Mouse (Mus musculus): ENCODE measurements around the gene Gmpr. TPM values are rescaled to one million over a fixed set of nuclear protein-coding genes. Genes with fewer than 3 reads are reported as not detected.
A peak's percentile ranks its signal among the peaks of the same experiment; 100 is the strongest.

Gene Gmpr
- polyA plus RNA-seq, 1 experiment from 2014 or later, result 22.9 TPM

DNA sequence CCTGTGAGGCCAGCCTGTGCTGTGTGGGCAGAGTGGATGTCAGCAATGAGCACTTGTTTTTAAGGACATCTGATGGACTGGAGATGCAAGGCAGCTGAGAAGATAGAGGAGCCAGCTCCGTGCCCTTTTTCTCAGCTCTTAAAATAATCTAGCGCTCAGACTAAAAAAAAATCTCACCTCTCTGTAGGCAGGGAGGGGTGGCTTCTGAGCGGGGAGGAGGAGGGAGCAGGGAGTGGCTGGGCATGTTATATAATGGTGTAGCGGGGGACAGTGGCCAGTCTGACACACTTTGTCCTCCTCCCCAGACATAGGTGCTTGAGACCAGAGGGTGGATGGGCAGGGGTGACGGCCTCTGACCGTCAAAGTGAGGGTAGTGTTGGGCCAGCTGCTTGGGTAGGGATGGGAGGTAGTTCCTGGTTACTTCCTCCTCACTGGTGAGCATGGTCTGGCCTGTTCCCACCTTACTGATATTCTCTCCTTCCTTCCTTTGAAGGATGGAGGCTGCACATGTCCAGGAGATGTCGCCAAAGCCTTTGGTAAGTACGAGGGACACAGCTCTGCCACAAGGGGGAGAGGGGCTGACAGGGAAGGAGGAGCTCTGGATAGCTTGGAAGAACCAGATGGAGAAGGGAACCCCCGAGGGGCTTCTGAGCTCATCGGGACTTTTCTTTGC, 31.4 kb downstream of the Gmpr start:
- peak; percentile 90 for ATAC-seq (ENCODE audit: insufficient read depth)

DNA sequence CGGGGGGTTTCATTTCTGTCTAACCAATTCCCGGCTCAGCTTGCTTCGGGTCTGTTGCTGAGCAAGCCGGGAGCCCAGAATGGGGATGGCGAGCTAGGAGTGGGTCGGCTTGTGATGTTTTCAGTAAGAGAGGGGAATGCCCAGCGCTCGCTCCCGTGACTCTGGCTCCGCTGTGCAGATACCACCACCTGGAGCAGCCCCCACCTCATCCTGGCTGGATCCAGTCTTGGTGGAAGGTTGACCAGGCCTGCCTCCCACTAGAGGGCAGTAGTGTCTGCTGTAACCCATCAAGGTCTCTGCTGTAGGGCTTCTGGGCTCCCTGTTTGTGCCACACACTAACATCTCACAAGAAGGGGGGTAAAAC, 31.9 kb downstream of the Gmpr start:
- peak overlapping the region; percentile 42 for H3K9ac ChIP-seq
- H3K27me3 ChIP-seq (ENCODE audit: insufficient read depth, low read length), result no peaks in the 10 kb centered on the region
- H3K4me1 ChIP-seq (ENCODE audit: insufficient read depth), result no peaks in the 10 kb centered on the region
- ATAC-seq (ENCODE audit: insufficient read depth) (peak; percentile 84), DNase-seq (peak; percentile 91)
- peak; percentile 85 for TF ChIP-seq CTCF (IDR thresholded peaks at IDR 0.05; ENCODE audit: low read depth)
- H3K36me3 ChIP-seq (ENCODE audit: insufficient read depth), result no peaks in the 10 kb centered on the region
- peak overlapping the region; percentile 39 for H3K4me3 ChIP-seq (ENCODE audit: low read depth, low read length)
- WGBS, result 6% methylated on average over 10 of the region's 10 CpGs
- peak overlapping the region; percentile 50; the same call in 1 of the 2 replicates for H3K27ac ChIP-seq (ENCODE audit: low read depth)
- no peaks in the 10 kb centered on the region for H3K9me3 ChIP-seq (ENCODE audit: low read depth, low read length)
- H3K4me2 ChIP-seq, result peak overlapping the region; percentile 75

More for the DNA sequence above, 31.4 kb downstream of the Gmpr start:
- Histone ChIP-seq H3K9ac (peak overlapping the region; percentile 42), H3K27me3 (ENCODE audit: insufficient read depth, low read length) (no peaks in the 10 kb centered on the region), H3K27ac (ENCODE audit: low read depth) (peak overlapping the region; percentile 50; the same call in 1 of the 2 replicates), H3K9me3 (ENCODE audit: low read depth, low read length) (no peaks in the 10 kb centered on the region), H3K36me3 (ENCODE audit: insufficient read depth) (no peaks in the 10 kb centered on the region), H3K4me1 (ENCODE audit: insufficient read depth) (no peaks in the 10 kb centered on the region), H3K4me2 (peak overlapping the region; percentile 75), H3K4me3 (ENCODE audit: low read depth, low read length) (peak overlapping the region; percentile 39)
- peak; percentile 98 for TF ChIP-seq CTCF (IDR thresholded peaks at IDR 0.05; ENCODE audit: low read depth)
- WGBS, result 23% methylated on average over 10 of the region's 10 CpGs
- peak; percentile 91 for DNase-seq

DNA sequence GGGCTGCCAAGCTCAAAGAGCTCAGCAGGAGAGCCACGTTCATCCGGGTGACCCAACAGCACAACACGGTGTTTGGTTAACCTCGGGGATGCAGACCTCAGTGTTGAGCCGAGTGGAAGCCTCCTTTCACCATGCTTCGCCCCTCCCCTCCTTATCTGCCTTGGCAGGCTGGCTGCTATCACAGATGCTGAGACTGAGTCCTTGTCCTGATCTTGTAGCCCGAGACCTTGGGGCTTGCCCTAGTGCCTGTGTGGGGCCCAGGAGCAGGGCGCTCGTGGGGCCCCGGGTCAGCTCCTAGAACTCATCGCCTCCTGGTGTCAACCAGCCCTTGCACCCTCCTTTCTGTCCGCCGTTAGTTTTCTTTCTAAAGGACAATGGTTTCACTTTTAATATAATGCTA, 38.7 kb downstream of the Gmpr start:
- no peaks in the 10 kb centered on the region; the same call in 1 of the 2 replicates for H3K36me3 ChIP-seq (ENCODE audit: insufficient read depth)
- ATAC-seq (ENCODE audit: insufficient read depth), result peak; percentile 56
- H3K9ac ChIP-seq, result no peak overlapping the region
- peak overlapping the region; percentile 30; the same call in 1 of the 2 replicates for H3K27ac ChIP-seq (ENCODE audit: low read depth)
- H3K4me1 ChIP-seq (ENCODE audit: insufficient read depth), result no peaks in the 10 kb centered on the region
- H3K4me3 ChIP-seq (ENCODE audit: low read depth, low read length), result no peak overlapping the region
- no peaks in the 10 kb centered on the region for H3K27me3 ChIP-seq (ENCODE audit: insufficient read depth, low read length)
- no peak for TF ChIP-seq CTCF (IDR thresholded peaks at IDR 0.05; ENCODE audit: low read depth)
- H3K9me3 ChIP-seq (ENCODE audit: low read depth, low read length), result no peaks in the 10 kb centered on the region
- no peak overlapping the region; the same call in 1 of the 2 replicates for H3K4me2 ChIP-seq
- no peak for DNase-seq
- 64% methylated on average over 13 of the region's 13 CpGs for WGBS

DNA sequence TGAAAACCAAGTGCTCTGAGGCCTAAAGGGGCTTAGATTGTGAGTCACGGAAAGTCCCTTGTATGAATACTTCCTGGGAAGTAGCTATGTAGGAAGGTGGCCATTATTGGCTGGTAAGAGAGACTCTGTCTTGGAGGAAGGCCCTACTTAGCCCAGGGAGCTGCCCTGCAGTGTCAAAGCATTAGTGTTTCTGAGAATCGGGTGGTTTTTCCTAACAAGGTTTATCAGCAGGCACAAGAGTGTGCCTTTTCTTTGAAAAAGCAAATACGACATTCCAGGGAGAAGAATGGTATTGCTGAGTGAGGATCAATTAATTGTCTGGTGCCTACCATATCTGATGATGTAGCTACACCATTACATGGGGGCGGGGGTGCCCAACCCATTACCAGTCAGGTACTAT, 39.7 kb downstream of the Gmpr start:
- Histone ChIP-seq H3K27ac (ENCODE audit: low read depth) (no peak overlapping the region), H3K27me3 (ENCODE audit: insufficient read depth, low read length) (no peaks in the 10 kb centered on the region), H3K4me2 (no peak overlapping the region), H3K9me3 (ENCODE audit: low read depth, low read length) (no peaks in the 10 kb centered on the region), H3K36me3 (ENCODE audit: insufficient read depth) (no peaks in the 10 kb centered on the region; the same call in 1 of the 2 replicates), H3K4me3 (ENCODE audit: low read depth, low read length) (no peak overlapping the region), H3K9ac (no peak overlapping the region), H3K4me1 (ENCODE audit: insufficient read depth) (no peaks in the 10 kb centered on the region)
- no peak for TF ChIP-seq CTCF (IDR thresholded peaks at IDR 0.05; ENCODE audit: low read depth)
- 60% methylated on average over 4 of the region's 4 CpGs for WGBS
- ATAC-seq (ENCODE audit: insufficient read depth) (no peak), DNase-seq (no peak)

- 77% methylated on average over 5 of the region's 5 CpGs for WGBS
- no peak overlapping the region for H3K9ac ChIP-seq
- H3K4me2 ChIP-seq, result no peak overlapping the region
- DNase-seq (no peak), ATAC-seq (ENCODE audit: insufficient read depth) (no peak)
- no peaks in the 10 kb centered on the region for H3K27me3 ChIP-seq (ENCODE audit: insufficient read depth, low read length)
- no peaks in the 10 kb centered on the region for H3K9me3 ChIP-seq (ENCODE audit: low read depth, low read length)
- H3K4me3 ChIP-seq (ENCODE audit: low read depth, low read length), result no peak overlapping the region
- H3K4me1 ChIP-seq (ENCODE audit: insufficient read depth), result no peaks in the 10 kb centered on the region
- no peaks in the 10 kb centered on the region; the same call in 1 of the 2 replicates for H3K36me3 ChIP-seq (ENCODE audit: insufficient read depth)
- no peak for TF ChIP-seq CTCF (IDR thresholded peaks at IDR 0.05; ENCODE audit: low read depth)
- no peak overlapping the region for H3K27ac ChIP-seq (ENCODE audit: low read depth)
Observed at GRCm38 (mm10) chr13:45547549-45547948, 40.3 kb downstream of the Gmpr start.

DNA sequence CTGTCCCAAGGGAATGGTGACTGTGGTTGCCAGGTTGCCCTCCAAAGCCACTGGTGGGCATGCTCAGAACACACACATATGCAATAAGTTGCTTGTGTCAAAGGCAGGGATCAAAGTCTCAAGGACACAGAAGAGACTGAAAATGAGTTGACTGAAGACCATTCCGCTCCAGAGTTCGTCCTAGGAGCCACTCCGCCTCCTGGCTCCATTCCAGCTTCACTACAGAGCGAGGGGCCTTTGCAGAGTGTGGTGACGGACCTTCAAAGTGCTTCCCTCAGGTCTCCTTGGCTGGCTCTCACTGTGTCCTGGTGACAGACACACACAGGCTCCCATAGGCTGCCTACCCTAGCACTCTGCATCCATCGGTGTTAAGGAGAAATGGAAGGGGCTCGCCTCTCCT, 46.4 kb downstream of the Gmpr start:
- no peaks in the 10 kb centered on the region for H3K9me3 ChIP-seq (ENCODE audit: low read depth, low read length)
- no peak overlapping the region for H3K27ac ChIP-seq (ENCODE audit: low read depth)
- no peak overlapping the region for H3K9ac ChIP-seq
- no peak overlapping the region for H3K4me2 ChIP-seq
- H3K27me3 ChIP-seq (ENCODE audit: insufficient read depth, low read length), result no peaks in the 10 kb centered on the region
- H3K4me3 ChIP-seq (ENCODE audit: low read depth, low read length), result no peak overlapping the region
- no peaks in the 10 kb centered on the region for H3K4me1 ChIP-seq (ENCODE audit: insufficient read depth)
- ATAC-seq (ENCODE audit: insufficient read depth), result no peak; the same call in 1 of the 2 replicates
- no peaks in the 10 kb centered on the region for H3K36me3 ChIP-seq (ENCODE audit: insufficient read depth)
- no peak for TF ChIP-seq CTCF (IDR thresholded peaks at IDR 0.05; ENCODE audit: low read depth)
- DNase-seq, result peak; percentile 80
- WGBS, result 23% methylated on average over 7 of the region's 7 CpGs

- ATAC-seq (ENCODE audit: insufficient read depth) (no peak), DNase-seq (peak; percentile 8)
- H3K36me3 ChIP-seq (ENCODE audit: insufficient read depth), result no peaks in the 10 kb centered on the region
- no peak for TF ChIP-seq CTCF (IDR thresholded peaks at IDR 0.05; ENCODE audit: low read depth)
- H3K4me1 ChIP-seq (ENCODE audit: insufficient read depth), result no peaks in the 10 kb centered on the region
- H3K4me2 ChIP-seq, result no peak overlapping the region
- H3K4me3 ChIP-seq (ENCODE audit: low read depth, low read length), result no peak overlapping the region
- no peak overlapping the region for H3K27ac ChIP-seq (ENCODE audit: low read depth)
- no peaks in the 10 kb centered on the region for H3K27me3 ChIP-seq (ENCODE audit: insufficient read depth, low read length)
- H3K9me3 ChIP-seq (ENCODE audit: low read depth, low read length), result no peaks in the 10 kb centered on the region
- WGBS, result 31% methylated on average over 4 of the region's 4 CpGs
- H3K9ac ChIP-seq, result no peak overlapping the region
Observed at GRCm38 (mm10) chr13:45558367-45558766, 51.1 kb downstream of the Gmpr start.

Data from lung, embryonic 14.5 days (tissue).